Mouse (Mus musculus) cerebellum, postnatal 14 days (tissue): ENCODE results near the gene Dync1li1.
A peak's percentile ranks its signal among the peaks of the same experiment; 100 is the strongest.
"Not testable (repeated sequence)": the region's sequence is repeated elsewhere in the genome, so short reads cannot be mapped to it uniquely, and the experiment has no call there.

ENCODE experiments used
- DNase-seq, 2 experiments: peaks; one replicate each; pipeline ENCODE4 v3.0.0; 2021; ENCODE audit warnings: mixed read lengths in 2 of 2

Dync1li1 gene

DNA sequence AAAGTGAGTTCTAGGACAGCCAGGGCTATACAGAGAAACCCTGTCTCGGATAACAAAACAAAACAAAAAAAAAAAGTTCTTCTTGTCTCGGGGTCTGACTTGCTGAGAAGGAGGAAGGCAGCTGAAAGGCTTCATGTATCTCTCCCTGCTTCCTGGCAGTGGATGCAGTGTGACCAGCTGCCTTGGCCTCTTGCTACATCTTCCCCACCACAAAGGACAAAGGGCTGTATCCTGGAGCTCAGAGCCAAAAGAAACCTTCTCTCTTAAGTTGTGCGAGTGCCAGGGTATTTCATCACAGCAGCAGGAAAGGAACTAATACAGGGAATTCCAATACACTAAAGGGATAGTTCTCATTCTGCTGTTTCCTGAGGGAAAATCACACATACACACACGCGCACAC is 10.0 kb upstream of the Dync1li1 start:
- DNase-seq: no peak

DNA sequence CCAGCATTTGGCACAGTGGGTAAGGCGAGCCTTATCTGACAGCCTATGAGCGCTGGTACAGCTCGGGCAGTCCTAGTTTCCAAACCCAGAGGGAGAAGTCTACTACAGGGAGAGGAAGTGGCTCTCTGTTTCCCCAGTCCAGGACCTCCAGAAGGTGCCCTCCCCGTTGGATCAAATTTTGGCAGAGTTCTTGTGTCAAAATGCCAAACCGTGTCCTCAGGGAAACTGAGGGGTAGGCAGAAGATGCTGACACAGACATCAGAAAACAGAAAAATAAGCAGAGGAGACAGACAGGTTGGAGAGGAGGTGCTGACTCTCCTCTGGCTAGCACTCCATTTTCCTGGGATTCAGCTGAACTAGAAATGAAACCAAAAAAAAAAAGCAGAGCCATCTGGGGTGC is 8.6 kb upstream of the Dync1li1 start:
- peak; percentile 83 to 90 for DNase-seq

DNA sequence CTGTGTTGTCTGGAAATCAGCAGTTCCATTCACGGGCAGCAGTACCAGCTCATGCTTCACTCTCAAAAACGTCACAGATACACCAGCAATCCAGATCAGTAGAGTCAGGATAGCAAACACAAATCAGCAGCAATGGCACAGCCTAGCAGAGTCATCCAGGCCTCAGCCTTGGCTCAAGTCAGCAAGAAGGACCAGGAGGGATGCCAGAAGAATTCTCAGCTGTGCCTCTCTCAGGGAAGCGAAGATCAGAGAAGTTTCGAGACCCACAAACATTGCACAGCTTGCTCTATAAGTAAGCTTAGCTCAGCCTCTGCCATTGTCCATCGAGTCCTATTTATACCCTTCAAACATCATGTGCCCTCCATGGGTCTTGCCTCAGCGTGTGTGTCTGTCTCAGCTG is 8.1 kb upstream of the Dync1li1 start:
- peak; percentile 59 to 69 for DNase-seq

DNA sequence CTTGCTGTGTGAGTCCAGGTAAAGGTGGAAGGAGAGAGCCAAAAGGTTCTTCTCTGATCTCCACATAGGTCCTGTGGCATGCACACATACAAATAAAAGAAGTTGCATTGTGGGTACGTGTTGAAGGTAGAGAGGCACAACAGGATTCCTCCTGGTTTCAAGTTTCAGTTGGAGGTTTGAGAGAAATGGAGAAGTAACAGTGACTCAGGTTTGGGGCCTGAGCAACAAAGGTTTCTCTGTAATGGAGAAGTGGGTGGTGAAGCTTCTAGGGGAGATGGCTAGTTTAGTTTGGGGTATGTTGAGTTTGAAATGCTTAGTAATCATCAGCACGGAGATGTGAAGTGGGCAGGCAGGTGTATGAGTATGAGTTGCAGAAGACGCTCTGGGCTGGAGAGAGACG is 6.4 kb upstream of the Dync1li1 start:
- DNase-seq: no peak

DNA sequence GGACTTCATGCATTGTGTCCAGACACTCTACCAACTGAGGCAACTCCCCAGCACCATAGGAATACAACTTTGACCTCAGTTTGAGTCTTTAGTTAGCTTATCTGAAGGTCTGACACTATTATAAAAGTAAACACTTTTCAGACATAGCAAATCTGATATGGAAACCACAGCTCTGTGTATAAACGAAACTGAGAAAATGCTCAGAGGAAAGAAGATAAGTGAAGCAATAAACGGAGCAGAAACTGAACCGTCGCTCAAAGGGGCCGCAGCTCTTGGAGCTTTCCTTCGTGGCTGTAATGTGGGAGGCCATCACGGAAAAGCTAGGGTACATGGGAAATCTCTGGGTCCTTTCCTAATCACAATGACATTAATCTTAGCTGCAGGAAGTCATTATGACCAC is 2.3 kb upstream of the Dync1li1 start:
- no peak for DNase-seq

DNA sequence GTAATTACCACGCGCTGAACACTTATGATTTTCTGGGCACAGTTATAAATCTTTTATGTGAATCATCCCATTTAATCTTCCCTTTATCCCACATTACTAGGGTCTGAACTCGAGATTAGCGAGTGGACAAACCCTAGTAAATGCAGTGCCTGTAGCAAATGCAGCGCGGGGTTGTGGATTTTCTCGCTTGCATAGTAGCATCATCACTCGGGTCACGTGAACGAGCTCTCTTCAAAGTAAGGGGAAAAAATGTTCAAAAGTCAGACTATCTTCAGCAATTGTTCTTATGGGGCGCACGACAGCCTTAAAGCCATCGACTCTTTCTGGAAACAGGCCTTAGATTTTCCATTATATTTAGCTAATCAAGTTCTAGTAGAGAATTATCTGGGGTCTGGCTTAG is 951 bp upstream of the Dync1li1 start:
- no peak for DNase-seq

DNA sequence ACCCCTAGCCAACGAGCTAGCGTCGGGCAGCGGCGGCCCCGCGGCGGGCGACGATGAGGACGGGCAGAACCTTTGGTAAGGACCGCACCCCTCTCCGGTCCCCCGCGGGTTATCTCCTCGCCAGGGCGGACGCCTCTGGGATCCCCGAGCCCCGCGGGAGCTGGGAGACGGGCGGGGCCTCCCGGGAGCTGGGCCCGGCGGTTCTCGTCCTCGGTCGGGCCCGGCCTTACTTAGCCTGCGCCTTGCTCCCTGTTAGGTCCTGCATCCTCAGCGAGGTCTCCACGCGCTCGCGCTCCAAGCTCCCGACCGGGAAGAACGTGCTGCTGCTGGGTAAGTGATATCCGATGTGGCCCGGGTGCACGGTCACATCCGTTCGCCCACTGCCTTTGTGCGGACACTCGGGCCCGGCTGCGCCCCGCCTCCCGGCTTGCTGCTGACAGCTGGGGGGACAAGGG is 390 bp downstream of the Dync1li1 start:
- no peak for DNase-seq

DNA sequence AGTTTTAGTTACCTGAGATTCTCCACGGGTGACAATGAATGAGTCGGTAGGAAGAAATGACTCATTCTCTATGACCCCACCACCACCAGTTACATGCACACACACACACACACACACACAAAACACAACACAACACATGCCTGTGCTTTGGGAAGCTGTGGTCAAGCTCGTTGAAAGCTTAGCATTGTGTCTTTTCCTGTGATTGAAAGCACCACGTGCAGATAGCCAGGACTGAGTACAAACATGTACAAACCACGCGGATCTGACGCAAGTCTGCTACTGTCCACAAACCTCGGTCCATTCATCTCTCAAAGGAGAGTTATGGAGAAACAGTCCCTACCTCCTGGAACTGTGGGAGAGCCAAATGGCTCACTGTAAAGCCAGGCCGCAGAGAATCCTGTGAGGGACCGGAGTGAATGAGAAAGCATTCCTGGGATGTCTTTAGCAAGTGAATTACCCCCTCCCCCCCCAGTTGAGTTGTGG is 1.6 kb downstream of the Dync1li1 start:
- DNase-seq: no peak

DNA sequence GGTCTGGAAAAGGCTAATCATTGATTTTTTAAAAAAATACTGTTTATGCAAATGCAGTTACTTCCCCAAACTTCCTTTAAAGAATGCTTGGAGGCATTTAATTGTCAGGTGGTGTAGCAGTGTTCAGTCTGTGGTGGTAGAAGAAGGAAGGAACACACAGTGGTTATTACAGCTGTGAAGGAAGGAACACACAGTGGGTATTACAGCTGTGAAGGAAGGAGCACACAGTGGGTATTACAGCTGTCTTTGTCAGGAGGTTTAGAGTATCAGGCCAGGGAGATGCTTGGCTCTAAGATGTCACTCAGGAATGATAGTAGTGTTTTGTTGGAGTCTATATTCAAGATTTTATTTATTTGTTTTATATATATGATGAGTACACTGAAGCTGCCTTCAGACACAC is 2.5 kb downstream of the Dync1li1 start:
- DNase-seq: no peak

DNA sequence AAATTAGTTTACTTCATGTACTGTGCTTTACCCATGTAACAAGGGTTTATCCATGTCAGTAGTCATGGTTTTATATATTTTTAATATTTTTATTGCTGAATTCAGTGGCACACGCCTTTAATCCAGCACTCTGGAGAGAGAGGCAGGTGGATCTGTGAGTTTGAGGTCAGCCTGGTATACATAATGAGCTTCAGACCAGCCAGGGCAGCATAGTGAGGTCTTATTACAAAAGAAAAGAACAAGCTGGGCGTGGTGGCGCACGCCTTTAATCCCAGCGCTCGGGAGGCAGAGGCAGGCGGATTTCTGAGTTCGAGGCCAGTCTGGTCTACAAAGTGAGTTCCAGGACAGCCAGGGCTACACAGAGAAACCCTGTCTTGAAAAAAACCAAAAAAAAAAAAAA is 7.1 kb downstream of the Dync1li1 start:
- DNase-seq: not testable (repeated sequence)

DNA sequence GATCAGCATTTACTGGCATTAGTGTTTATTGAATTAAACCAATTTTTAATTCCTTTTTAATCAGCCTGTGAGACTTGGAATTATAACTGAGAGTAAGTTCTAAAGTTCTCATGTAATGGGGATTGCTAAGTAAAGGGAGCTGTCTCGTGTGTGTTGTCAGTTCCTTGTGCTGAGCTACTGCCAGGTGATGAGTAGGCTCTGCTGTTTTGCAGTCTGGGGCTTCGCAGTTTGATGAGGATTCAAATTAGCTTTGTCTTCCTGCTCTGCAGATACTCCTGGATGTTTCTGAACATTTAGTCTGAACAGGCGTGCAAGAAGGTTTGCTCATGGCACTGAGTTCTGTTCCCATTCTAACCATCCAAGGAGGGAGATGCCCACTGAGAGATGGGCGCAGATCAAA is 8.5 kb downstream of the Dync1li1 start:
- DNase-seq: no peak

DNA sequence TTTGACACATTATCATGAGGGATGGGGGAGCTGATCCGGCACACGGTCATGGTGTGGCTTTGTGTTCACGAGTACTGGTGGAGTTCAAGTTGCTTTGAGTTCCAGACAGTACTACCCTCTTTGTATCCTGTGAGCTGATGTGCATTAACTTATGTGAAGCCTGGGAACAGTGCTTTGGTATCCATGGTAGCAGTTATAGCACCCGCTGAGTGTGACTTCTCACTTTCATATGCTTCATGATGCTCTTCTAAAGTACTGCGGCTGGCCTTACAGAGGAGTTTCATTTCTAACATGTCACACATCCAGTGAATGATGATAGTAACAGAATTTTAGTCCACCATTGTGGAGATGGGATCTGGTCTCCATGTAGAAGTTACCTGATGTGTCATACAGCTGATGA is 9.3 kb downstream of the Dync1li1 start:
- DNase-seq: no peak

DNA sequence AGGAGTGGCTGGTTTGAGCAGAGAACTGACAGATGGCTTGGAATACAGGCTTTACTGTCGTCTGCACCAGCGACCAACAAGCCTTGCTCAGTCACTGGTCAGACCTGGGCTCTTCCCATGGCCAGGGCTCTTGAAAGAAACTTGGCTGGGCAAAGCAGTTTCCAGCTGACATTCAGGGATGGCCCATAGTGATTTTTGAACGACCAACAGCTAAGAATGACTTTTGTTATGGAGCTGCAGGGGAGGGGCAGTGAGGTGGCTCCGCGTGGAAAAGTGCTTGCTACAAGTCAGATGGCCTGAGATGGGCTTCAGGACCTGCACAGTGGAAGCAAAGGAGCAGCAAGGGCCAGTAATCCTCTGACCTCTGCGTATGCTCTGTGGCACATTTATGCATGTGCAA is 10.7 kb downstream of the Dync1li1 start:
- DNase-seq: peak; percentile 27 to 48

DNA sequence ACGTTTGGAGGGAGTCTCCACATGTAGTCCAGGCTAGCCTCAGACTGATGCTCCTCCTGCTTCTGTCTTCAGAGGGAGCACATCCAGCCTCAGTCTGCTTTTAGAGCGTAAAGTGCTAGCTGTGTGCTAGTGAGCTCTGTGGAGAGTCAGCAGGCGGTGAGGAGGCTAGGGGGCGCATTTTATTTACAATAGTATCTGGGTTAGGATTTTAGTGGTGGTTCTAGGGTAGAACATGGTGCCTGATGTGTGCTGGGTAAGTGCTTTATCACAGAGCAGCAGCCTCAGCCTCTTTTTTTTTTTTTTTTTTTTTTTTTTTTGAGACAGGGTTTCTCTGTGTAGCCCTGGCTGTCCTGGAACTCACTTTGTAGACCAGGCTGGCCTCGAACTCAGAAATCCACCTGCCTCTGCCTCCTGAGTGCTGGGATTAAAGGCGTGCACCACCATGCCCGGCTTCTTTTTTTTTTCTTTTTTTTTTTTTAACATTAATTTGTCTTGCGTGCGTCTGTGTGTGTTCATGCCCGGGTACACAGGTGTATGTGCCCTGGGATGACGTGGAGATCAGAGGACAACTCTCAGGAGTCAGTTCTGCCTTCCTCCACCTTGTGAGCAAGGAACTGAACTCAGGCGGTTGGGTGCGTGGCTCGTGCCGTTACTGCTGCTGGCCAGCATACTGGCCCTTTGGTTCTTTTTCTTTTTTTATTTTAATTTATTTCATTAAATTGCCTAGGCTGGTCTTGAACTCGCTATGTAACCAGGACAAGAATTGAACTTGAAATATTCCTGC is 11.5 kb downstream of the Dync1li1 start:
- DNase-seq: no peak

DNA sequence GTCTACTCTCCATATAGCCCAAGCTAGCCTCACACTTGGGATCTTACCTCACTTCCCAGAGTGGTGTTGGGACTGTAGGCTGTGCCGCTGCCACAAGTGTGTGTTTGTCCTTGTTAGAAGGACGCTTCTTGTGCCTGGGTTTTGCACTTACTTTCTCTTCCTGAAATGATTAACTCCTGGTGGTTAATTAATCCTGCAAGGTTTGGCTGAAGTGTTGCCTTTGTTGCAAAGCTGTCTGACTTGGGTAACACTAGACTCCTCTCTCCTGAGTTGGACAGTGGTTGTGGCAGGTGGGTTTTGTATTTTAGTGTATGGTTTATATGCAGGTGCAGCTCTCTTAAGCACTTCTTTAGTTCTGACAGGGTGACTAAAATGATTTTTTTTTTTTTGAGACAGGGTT is 12.4 kb downstream of the Dync1li1 start:
- DNase-seq: no peak

DNA sequence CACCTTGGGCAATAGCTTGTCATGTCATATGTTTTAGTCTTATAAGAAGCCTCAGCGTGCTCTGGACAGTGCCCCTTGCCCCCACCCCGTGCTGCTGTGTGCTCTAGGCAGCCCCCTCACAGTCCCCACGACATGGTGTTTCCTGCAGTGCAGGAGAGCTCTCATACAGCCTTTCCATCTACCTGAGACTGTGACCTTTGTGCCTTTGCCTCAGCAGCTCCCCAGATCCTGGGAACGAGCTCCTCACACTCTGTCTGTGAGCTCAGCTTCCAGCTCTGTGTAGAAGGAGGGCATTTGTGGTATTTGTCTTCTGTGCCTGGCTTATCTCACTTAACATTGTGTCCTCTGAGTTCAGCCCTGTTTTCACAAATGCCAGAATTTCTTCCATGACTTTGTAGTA is 13.3 kb downstream of the Dync1li1 start:
- DNase-seq: no peak

DNA sequence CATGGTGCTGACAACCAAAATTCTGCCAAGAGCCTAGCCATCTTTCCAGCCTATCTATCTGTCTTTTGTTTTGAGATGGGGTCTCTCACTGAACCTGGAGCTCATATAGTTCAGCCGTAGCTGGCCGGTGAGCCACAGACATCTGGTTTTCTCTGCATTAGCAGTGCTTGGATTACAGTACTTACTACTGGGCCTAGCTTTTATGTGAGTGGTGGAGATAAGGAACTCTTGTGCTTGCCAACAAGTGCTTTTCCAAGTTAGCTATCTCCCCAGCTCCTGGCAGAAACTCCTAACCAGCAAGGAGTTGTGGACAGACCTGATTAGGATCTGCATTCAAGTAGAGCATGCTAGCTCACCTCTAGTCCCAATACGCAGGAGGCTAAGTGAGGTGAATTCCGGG is 19.2 kb downstream of the Dync1li1 start:
- no peak for DNase-seq

DNA sequence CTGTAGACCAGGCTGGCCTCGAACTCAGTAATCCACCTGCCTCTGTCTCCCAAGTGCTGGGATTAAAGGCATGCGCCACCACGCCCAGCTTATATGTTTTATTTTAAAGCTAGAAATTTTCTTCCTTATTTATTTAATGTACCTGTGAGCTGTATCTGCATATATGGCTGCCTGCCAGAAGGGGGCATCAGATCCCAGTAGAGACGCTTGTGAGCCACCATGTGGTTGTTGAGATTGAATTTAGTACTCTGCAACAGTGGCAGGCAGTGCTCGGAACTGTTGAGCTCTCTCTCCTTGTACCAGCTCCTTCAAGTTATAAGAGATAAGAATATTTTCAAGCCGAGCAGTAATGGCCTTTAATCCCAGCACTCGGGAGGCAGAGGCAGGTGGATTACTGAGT is 21.8 kb downstream of the Dync1li1 start:
- peak; percentile 42 to 58 for DNase-seq

DNA sequence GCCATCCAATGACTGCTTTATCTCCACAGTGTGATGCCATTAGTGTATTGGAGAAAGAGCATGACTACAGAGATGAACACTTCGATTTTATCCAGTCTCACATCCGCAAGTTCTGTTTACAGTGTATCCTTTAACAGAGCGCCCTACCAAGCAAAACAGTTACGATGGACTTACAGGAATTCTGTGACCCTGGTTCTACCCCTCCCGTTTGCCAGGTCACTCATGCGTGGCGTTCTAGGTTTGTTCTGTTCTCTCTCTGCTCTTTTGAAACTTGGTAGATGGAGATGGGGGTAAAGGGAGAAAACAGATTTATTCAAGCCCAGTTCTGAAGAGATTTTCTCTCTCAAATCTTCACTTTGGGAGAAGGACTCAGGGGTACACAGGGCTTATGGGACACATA is 24.9 kb downstream of the Dync1li1 start:
- DNase-seq: no peak

DNA sequence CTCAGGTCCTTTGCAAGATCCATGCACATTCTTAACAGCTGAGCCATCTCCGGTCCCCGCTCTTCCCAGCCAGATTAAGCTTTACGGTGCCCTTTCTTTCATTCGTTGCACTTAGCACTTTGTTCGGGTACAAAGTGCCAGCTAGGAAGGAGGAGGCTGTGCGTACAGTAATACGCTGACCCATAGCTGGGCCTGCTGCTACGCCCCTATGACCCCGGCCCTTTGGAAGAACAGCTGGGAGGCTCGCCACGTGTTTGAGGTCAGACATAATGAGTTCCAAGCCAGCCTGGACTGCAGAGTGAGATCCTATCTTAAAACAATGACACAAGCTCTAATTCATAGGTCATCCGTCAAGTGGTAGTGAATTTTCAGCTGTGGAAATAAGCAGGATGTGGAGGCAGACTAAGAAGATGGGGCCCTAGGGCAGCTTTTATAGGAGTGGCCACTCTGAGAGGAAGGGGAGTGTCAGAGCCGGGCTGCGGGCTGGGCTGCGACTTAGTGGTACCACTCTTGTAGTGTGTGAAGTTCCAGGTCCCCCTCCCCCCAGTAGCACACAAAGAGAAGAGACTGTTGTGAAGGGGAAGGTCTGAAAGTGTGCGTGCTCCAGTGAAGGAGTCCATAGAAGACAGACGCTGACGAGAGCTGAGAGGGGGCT is 28.2 kb downstream of the Dync1li1 start:
- DNase-seq: no peak

DNA sequence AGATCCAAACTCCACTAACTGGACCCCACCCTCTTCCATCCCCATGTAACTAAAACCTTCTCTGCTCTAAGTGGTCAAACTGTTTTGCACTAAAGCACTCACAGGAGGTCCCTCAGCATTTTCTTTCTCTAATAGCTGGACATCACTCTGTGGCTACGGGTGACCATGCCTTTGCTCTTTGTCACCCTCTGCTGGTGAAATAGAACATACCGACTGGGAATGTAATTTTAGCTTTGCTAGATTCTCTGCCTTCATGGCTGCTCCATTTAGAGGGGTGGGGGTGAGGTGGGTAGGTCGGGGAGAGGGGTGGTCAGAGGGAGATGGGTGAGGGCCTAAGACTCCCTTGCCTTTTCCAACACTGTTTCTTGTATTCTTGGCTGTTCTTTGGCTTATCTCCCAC is 38.7 kb downstream of the Dync1li1 start:
- peak; percentile 77 to 78 for DNase-seq

DNA sequence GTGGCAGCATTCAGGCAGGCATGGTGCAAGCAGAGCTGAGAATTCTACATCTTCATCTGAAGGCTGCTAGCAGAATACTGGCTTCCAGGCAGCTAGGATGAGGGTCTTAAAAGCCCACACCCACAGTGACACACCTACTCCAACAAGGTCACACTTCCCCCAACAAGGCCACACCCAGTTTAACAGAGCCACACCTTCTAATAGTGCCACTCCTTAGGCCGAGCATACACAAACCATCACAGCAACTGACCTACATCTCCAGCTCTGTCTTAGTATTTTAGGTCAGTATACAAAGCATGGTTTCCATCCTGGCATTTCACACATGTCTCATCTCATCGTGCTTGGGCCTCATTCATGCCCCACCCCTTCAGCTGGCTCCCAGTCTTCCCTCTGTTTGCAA is 39.8 kb downstream of the Dync1li1 start:
- DNase-seq: not testable (repeated sequence)

DNA sequence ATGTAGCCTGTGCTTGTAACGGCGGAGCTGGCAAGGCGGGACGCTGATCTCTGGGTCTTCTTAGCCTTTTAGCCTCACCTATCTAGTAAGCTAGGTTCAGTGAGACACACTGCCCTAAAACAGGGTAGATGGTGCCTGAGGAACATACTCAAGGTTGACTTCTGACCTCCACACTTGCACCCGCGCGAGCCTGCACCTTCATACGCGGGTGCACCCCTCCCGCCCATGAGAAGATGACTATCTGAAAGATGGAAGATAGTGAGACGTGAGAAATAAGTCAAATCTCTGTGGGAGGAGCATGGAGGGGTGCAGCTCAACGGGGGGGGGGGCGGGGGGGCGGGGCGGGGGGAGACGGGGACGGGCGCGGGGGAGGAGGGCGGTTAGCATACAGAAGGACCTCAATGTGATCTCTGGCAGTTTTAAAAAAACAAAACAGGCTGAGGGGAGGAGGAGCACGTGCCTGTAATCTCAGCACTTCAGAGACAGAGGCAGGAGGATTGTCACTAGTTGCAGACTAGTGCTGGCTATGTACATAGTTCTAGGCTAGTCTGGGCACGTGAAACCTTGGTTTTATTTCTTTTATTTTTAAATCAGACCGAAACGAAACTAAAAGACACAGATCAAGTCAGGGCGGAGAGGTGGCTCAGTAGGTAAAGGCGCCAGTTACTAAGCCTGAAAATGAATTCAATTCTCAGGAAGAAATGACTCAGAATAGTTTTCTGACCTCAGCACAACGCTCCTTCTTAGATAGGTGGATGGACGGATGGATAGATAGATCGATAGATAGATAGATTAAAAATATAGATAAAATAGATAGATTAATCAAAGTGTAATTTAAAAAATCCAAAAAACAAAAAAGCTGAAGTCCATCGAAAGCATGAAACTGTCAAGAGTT is 41.6 kb downstream of the Dync1li1 start:
- no peak for DNase-seq
